Mouse (Mus musculus): ENCODE data around the gene Tshr. TPM values are rescaled to one million over a fixed set of nuclear protein-coding genes. Genes with fewer than 3 reads are reported as not detected.
A peak's percentile ranks its signal among the peaks of the same experiment; 100 is the strongest.

Tshr gene
- total RNA-seq, 4 experiments from 2014 or later = 0.07 to 1.3 (median 0.50) TPM

DNA sequence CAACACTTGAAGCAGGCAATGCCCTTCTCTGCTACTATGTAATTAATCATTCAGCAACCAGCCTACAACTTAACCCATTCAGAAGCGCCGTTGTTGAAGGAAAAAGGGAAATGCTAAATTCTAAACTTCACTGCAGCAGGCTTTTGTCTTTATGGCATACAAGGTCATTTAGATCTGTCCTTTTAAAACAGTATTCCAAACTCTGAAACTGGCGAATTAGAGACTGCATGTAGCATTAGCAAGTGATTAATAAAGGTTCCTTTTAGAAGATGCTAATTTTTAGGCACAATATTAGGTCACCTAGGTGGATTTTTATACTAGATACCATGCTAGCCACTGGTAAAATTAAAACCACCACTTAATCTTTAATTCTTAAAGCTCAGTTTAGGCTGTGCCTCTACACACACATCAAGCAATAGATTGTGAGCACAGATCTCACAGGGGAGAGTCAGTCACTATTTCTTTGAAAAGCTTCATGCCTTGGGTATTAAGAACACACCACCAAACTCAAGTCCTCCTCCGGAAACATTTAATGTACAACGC lies 203.2 kb downstream of the Tshr start:
- DNase-seq (ENCODE audit: low spot score in 2 of 2) = no peak

DNA sequence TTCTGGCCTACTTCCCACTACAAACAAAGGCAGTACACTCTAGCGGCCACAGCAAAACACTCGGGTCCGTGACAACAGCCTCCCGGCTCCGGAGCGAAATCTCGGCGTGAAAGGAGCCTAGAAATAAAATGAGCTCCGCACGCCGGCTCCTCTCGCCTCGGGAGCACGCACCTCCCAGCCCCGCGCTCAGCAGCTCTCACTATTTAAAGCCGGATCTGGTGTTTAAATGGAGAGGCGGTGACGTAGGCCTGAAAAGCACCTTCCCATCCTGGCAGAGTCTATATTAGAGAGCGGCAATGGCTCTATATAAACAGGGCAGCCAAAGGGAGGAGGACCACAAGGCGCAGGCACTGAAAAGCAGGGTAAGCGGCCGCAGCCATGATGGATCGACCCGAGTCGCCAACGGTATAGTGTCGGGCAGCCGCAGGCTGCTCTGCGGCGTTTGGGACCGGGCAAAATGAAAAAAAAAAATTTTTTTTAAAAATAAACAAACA lies 203.9 kb downstream of the Tshr start:
- peak; percentile 81 to 85 for DNase-seq (ENCODE audit: low spot score in 2 of 2)

DNA sequence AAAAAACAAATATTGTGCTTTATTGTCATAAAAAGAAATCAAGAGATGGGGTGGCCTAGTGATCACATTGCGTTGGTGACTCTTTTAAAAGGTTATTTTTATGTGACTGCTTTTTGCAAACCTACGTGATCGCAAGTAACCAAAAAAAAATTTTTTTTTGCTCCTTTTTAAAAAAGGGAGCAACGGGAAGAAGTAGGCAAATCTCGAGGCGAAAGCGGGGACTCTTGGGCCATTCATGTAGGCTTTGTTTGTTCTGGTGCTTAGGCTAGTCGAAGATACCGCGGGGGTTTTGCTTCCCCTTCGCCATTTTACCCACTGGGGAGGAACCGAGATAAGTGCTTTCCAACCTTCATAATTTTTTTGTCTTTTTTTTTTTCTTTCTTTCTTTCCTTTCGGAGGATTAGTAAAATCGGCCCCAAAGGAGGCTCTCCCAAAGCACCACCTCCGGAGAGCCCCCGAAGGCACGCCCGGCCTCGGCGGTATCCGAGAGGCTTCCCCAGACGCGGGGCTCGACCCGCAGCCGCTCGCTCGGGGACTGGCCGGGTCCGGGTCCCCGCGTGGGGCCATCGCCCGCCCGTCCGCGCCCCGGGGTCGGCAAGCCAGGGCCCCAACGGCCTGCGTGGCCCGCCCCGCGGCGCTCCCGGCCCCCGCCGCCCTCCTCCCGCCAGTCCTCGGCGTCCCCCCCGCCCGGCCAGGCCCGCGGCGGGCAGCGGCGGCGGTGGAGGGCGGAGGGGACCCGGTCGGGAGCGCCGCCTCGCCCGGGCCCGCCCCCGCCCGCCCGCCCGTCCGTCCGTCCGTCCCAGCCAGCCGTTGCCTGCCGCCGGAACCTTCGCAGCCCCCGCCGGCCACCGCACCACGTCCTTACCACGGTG lies 204.5 kb downstream of the Tshr start:
- DNase-seq (ENCODE audit: low spot score in 2 of 2) = peak; percentile 11 to 29

DNA sequence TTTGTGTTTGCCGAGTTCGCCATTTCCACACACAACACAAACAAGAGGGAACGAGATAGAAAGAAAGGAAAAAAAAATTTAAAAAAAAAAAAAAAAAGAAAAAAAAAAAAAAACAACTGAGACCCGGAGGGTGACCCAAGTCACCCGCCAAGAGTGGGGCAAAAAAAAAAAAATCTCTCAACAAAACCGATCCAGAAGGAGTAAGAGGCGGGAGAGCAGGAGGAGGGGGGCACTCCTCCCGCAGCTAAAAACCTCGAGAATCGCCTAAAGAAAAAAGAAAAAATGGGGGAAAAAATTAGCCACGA lies 205.1 kb downstream of the Tshr start:
- DNase-seq (ENCODE audit: low spot score in 2 of 2) = no peak

DNA sequence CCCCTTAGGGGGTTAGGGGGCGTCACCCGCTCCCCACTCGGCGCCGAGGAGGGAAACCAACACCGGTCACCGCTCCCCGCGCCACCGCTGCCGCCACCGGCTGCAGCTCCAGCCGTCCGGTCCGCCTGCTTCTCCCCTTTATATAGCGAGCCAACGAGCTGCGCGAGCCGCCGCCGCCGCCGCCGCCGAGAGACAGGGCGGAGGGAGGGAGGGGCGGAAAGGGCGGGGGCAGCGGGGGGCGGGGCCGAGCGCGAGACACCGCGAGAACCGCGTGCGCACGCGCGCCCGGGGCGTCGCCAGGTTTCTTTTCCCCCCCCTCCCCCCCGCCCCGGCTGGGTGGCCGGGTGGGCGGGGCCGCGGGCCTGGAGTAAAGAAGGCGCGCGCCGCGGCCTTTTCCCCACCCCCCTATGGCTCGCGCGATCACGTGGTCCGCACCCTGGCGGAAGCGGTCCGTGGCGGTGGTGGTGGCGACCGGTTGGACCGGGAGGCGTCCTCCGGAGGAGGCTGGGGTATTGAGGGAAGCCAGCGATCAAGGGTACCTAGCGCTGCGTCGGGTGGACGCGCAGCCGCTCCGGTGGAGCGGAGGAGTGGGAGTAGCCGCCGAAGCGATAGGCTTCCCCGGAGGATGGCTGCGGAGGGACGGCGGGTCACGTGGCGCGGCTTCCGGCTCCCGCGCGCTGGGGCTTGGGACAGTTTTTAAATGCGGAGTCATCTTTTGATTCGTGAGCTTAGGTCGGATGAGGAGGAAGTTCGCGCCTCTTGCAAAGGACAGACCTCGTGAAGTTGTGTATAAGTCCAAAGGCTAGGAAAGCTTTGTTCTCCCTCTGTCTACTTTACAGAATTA lies 205.7 kb downstream of the Tshr start, which contains the start of gene Gtf2a1:
TSS of gene Gtf2a1 (minus strand) at position 641 of the 844 bp plus-strand sequence.
- DNase-seq (ENCODE audit: low spot score in 2 of 2) = peak; percentile 89 to 92

DNA sequence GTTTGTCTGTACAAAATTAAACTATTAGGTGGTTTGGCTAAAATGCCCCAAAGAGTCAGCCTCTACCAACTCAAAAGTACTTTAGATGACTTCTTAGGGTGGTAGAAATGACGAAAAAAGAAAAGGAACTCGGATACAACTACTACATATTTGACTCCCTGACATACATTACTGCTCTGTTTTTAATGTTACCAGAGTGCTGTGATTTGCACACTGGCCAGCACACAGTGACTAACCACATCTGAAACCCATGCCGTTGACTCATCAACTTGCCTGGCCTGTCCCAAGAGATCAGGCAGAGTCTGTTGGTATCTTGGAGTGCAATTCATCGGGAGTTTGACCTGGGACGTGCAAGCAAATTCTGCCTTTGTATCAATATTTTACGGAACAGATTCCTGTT lies 206.4 kb downstream of the Tshr start:
- peak; percentile 4 to 26 for DNase-seq (ENCODE audit: low spot score in 2 of 2)

DNA sequence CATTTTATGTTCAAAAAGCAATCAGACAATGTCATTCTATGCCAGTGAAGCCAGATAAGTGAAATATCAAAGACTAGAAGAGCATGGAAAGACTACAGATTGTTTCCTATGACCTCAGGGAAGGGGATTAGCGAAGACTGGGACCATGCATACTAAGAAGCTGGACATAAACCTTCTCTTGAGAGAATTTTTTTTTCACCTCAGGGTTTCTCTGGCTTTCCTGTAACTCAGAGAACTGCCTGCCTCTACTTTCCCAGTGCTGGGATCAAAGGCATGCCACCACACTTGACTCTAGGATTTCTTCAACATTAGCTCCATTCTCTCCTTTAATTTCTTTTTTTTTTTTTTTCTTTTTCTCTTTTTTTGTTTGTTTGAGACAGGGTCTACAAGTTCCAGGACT lies 206.8 kb downstream of the Tshr start:
- no peak for DNase-seq (ENCODE audit: low spot score in 2 of 2)

DNA sequence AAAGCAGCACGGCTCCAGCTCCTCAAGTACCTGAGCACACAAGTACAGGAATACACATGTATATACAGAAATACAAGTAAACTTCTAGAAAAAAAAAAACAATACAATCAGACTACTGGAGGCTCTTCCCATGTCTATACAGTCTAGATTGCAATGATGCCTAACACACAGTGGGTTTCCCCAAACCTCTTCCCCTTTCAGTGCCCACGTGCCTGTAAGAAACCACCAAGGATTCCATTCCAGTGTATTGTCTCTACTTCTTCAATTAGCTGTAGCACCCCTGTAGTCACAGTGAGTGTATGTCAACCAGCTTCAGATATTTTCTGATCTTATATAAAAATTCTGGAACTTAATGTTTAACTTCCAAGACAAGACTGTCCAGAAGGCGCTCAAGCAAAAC lies 207.8 kb downstream of the Tshr start:
- no peak for DNase-seq (ENCODE audit: low spot score in 2 of 2)

Other genes starting within 250 kb of the Tshr start
- gene Cep128, start 154 bp upstream of the Tshr start, total RNA-seq (2022) = 1 to 10 TPM in 2 of 4 experiments, under 1 TPM in 2; 0.51 to 1.1 (median 0.84) TPM
- 10 to 100 TPM; 22.8 to 27.1 (median 25.5) TPM for gene Gtf2a1, start 205.9 kb downstream of the Tshr start, total RNA-seq (2022)